Mouse (Mus musculus): ENCODE measurements around the gene Olfr1329.
"Not testable (repeated sequence)": the region's sequence is repeated elsewhere in the genome, so short reads cannot be mapped to it uniquely, and the experiment has no call there.

The Olfr1329 gene

GRCm38 (mm10) chr4:118917365-118917764 lies at the start of gene Olfr1329:
Gene Olfr1329, minus strand, starts transcription at chr4:118917465.
- DNase-seq (ENCODE audit: low read depth, low spot score): not testable (repeated sequence)

- no peak for DNase-seq (ENCODE audit: low read depth, low spot score)
Measured at GRCm38 (mm10) chr4:118961141-118961628, 43.9 kb upstream of the Olfr1329 start, which contains the start of gene Lao1. Gene Lao1, plus strand, starts transcription at chr4:118961578.

GRCm38 (mm10) chr4:118958812-118959211 lies 41.5 kb upstream of the Olfr1329 start:
- DNase-seq (ENCODE audit: low read depth, low spot score): no peak

DNA sequence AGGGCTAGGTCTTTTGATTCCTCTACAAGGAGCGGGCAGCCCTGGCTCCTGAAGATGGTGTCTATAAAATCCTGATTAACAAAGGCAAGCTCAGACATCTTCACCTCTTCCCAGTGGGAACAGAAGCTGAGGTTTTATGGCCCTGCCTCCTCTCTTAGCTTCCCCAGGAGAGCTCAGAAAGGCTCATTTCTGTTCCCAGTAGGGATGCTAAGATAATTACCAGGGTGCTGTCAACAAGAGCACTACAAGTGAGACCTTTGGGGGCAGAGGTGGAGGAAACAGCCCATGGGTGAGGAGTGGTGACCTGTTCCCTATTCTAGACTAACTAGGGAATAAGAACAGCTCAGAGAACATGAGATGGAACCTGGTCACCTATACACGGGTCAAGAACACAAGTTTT lies 21.2 kb upstream of the Olfr1329 start, which contains the start of gene Olfr1328:
Gene Olfr1328, minus strand, starts transcription at position 101 of the 400 bp plus-strand sequence.
- no peak for DNase-seq (ENCODE audit: low read depth, low spot score)

GRCm38 (mm10) chr4:118931326-118931725 lies 14.1 kb upstream of the Olfr1329 start:
- not testable (repeated sequence) for DNase-seq (ENCODE audit: low read depth, low spot score)

- DNase-seq (ENCODE audit: low read depth, low spot score): no peak
Measured at GRCm38 (mm10) chr4:118901981-118902380, 15.3 kb downstream of the Olfr1329 start.

DNA sequence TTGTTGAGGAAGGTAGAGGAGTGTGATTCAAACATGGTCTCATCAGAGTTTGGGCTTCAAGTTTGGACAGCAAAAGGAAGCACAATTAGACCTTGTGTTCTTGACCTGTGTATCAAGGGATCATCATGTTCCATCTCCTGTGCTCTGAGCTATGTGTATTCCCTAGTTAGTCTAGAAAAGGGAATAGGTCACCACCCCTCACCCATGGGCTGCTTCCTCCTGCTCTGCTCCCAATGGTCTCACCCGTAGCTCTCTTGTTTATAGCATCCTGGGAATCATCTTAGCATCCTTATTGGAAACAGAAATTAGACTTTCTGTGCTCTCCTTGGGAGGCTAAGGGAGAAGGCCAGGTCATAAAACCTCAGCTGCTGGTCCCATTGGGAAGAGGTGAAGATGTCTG lies 29.0 kb downstream of the Olfr1329 start, which contains the start of gene Olfr1330:
Gene Olfr1330, plus strand, starts transcription at position 301 of the 400 bp plus-strand sequence.
- DNase-seq (ENCODE audit: low read depth, low spot score): no peak

DNA sequence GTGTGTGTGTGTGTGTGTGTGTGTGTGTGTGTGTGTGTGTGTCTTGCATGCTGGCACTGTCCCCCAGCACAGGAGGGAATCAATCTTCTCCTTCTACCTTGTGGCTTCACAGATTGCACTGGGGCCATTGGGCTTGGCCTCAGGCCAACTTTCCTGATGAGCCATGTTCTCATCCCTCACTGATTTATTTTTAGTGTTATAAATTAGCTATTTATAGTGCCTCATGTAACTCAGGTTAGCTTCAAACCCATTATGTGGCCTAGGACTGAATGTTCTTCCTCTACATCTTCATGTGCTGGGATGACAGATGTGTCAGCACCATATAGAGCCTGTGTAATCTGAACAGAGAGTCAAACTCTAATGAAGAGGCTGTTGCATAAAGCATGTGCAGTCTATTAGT lies 49.7 kb downstream of the Olfr1329 start:
- DNase-seq (ENCODE audit: low read depth, low spot score): no peak

Data from CD4-positive helper T cell, adult 2 months (primary cell).